Mouse (Mus musculus): ENCODE measurements around the gene Fgf12.

Gene Fgf12

DNA sequence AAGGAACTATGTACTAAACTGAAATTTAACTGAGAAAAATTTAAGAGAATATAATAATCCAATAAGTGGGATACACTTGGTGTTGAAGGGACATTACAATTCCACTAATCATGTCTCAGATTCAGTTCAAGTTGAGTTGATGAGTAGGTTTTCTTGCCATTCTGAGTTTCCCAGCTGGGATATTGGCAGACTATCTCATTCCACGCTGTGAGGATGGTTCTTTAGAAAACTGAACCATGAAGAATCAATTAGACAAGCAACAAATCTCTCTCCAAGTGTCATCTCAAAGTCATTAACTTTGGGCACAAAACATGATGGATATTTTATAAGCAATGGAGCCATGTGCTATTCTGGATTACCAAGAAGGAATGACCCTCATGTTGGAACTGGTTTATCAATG lies 449.0 kb downstream of the Fgf12 start:
- DNase-seq: no peak

DNA sequence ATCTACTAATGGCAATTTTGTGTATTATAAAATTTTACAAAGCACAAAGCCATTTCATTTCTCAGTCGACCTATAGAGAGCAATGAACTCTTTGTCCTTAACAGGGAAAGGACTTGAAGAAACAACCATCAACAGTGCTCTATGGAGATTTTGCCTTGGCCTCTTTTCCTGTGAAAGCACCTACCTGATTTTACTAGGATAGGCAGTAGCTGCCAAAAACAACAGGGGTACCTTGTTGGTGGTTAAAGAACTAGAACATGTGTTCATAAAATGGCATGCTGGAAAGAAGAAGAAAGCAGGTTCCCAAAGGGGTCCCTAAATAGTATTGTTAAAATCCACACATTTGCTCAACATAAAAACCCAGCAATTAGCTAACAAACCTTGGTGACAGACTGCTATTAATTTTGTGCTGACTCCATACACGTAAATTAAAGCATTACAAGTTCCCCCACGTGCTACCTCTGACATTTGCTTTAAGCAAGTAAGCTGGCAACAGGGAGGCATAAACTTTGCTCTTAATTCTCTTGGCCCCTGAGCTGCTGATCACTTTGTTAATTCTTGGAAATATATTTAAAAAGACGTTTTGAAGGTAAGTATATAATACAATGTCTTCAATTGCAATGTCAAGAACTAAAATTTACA lies 463.1 kb downstream of the Fgf12 start:
- no peak for DNase-seq

DNA sequence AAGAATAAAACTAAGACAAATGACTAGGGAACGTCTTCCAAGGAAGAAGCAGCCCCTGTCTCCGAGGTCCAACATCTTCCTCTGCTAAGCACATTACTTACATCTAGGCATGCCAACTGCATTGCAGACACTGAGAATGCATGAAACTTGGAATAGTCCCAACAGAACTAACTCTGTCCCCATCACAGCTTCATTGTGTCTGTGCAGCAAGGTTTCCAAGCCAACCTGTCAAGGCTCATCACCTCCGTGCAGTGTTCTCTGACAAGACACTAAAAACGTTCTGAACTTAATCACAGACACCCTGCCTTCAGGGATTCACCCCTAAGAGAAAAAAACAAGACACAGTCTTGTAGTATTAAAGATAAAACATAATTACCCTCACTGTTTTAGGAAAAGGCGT lies 495.0 kb downstream of the Fgf12 start:
- DNase-seq: no peak

- no peak for DNase-seq
These were observed 498.6 kb downstream of the Fgf12 start for GRCm38 (mm10) chr16:28254303-28254702.

DNA sequence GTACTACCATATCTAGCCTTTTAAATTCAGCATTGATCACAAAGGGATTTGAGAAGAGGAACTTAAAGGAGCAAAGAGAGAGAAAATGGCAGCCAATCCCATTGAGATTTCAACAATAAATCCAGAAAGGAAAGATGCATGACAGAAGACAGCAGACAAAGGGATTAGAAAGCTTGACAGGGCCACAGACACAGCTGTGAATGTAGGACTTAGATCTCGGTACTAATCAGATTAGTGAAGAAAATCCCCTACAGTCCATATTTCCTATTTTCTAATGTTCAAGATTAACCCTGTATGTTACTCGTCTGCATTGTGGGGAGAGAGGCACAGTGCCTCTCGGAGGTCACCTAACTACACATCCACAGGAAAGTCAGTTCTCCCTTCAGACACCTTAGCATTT lies 500.9 kb downstream of the Fgf12 start:
- no peak for DNase-seq

- DNase-seq: no peak
These were observed 509.8 kb downstream of the Fgf12 start for GRCm38 (mm10) chr16:28242867-28243649.

DNA sequence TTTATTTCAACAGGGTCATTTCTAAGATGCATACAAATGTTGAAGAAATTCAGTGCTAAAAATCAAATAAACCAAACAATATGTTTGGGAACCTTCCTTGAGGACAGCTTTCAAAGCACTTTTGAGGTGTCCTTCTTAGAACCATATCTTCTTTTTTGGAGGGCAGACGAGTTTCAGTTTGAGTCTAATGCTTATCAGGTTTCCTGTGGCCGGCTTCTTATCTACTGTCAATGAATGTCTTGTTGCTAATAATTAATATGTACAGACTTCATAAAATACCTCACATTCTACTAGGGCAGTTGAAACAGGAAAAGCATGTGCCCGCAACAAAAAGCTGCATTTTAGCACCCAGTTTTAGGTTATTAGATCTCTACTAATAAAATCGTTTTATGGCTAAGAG lies 513.5 kb downstream of the Fgf12 start:
- DNase-seq: no peak

DNA sequence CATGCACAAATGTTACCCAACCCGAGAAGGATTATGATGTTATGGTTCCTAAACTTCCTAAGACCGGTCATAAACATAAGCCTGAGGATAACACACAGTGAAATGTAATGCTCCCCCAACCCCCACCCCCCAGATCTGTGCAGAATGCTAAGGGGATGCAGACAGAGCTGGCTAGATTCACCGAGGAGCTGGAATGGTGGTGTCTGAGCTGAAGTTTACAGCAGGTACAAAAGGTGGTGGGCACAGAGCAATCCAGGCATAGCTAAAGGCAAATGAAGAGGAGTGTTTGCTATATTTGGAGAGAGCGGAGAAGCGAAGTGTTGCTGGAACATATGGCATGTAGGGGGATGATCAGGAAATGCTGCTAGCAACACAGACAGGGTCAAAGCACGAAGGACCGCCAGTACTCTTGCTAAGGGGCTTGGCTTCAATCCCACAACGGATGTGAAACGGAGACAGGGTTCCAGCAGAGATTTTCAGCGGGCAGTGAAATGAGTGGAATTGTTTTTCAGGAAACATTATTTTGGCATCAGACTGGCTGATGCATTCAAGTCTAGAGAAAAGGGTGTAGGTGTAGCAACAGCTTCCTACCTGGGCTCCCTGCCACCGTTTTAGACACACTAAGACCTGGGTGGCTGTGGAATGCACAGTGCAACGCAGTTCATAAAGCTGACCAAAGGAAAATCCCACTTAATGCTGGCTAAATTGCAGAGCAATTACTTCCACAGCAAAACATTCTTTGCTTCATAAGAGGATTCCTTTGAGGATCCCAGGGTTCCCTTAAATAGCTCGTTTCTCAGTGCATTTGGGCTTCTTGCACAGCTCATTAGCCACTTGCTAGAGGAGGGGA lies 514.6 kb downstream of the Fgf12 start:
- DNase-seq: no peak

GRCm38 (mm10) chr16:28215930-28216329 lies 536.9 kb downstream of the Fgf12 start:
- no peak for DNase-seq

DNA sequence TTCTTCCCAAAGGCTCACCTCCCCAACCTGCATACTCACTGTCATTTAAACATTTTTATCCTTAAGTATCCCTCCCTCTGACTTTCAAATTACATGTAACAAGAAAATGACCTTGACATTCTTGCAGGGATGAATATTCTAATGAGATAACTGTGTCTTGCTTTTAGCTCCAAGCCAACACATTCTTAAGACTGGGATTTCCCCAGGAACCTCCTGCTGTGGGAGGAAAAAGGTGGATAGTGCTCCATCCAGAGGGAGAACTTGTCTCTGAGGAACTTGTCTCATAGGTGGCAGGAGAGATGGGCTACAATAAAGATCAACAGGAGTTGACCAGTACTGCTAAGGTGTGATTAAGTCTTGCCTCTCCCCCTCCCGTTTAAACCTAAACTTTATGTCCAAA lies 540.5 kb downstream of the Fgf12 start:
- no peak for DNase-seq

GRCm38 (mm10) chr16:28156443-28156842 lies 596.4 kb downstream of the Fgf12 start:
- no peak for DNase-seq

GRCm38 (mm10) chr16:28140972-28141371 lies 611.9 kb downstream of the Fgf12 start:
- no peak for DNase-seq

DNA sequence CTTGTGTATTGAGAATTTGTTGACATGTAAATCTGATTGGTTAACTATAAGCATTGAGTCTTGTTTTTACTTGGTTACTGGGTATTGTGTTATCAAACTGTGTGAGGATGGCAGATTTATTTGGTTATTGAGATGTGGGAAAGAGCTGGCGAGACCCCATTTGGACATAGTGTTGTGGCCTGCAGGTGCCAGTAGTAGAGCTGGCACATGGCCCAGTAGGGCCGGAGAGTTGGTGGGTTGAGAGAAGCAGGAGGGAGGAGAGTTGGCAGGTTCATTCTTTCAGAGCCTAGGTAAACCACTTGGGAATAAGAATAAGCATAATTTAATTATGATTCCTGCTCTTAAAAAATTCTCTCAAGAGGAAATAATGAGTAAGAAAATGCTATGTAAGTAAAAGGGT lies 625.9 kb downstream of the Fgf12 start:
- no peak for DNase-seq
